Mouse (Mus musculus) thymus, adult 18-20 months (tissue): ENCODE results near the gene Serpinb3d.
"Not testable (repeated sequence)": the region's sequence is repeated elsewhere in the genome, so short reads cannot be mapped to it uniquely, and the experiment has no call there.

Source experiments
- DNase-seq, 2 experiments: peaks; one replicate each; pipeline ENCODE4 v3.0.0; 2022; ENCODE audit warnings: mixed read lengths in 2 of 2

Gene Serpinb3d

DNA sequence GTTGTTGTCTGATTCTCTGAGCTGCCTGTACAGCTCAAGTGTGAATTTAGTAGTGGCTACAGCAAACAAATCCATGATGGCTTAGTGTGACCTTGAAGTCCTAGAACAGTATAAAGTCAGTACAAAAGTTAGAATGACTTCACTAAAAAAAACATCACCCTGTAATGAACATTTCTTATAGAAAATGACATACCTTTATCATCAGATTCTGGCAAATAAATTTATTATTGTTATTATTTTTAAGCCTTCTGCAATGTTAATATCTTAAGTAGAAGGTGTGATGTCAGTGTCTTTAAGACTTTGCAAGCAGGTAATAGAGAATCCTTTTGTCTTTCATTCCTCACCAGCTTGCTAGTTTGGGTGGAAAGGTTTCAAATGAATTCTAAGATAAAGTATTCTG, at the start of gene Serpinb3d:
TSS of gene Serpinb3d (minus strand) at position 101 of the 400 bp plus-strand sequence.
- no peak for DNase-seq

DNA sequence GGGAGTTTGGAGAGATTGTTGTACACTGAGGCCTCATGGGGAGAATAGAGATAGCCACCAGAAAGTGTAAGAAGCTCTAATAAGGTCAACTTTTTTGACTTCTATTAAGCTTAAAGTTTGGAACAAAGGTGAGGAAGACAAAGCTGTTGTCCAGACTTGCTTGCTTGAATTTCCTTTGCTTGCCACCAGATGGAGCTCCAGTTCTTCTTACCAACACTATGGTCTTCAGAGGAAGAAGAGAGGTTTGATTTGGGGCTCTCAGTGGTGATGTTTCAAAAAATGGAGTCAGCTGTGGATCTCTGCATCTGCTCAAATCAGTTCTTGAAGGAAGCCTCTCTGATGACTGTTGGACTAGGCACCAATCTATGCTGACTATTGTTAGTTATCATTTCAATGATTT, 44.1 kb upstream of the Serpinb3d start:
- DNase-seq: not testable (repeated sequence)

DNA sequence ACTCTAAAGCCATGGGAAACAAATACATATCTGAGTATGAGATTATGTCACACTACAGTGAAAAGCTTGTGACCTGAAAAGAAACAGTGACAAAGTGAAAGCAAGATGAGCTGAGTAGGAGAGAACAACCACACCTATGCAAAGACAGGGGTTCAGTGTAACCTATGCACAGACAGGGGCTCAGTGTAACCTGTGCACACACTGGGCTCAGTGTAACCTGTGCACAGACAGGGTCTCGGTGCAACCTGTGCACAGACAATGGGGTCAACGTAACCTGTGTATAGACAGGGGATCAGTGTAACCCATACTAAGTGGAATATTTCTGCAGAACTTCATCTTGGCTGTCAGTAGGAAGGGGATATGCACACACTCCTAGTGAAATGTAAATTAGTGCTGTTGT, 15.1 kb upstream of the Serpinb3d start:
- DNase-seq: no peak

DNA sequence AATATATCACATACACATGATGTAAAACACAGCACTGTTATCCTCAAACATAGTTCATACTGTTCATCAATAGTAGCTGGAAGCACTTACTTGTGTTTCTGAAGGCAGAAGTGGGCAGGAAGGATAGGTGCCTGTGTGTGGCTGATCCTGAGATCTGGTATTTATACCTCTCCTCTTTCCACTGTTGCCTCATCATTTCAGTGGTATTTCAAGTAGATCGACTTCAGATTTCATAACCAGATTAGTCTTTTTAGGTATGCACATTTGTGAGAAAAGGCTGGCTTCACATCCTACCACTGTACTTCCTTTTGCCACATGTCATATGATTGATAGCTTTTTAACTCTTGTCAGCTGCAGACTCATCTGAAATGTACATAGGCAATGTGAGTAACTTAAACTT, 31.1 kb downstream of the Serpinb3d start, which contains the start of gene Serpinb3a:
TSS of gene Serpinb3a (minus strand) at position 101 of the 400 bp plus-strand sequence.
- no peak for DNase-seq

DNA sequence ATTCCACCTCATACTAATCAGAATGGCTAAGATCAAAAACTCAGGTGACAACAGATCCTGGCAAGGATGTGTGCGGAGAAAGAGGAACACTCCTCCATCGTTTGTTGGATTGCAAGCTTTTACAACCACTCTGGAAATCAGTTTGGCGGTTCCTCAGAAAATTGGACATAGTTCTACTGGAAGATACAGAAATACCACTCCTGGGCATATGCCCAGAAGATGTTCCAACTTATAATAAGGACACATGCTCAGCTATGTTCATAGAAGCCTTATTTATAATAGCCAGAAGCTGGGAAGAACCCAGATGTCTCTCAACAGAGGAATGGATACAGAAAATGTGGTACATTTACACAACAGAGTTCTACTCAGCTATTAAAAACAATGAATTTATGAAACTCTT, 49.1 kb downstream of the Serpinb3d start:
- not testable (repeated sequence) for DNase-seq
